Mouse (Mus musculus) skeletal muscle tissue, adult 2 months (tissue): ENCODE measurements around the gene Hnrnpa2b1.

ENCODE experiments used
- DNase-seq: peaks from one replicate; pipeline ENCODE4 v3.0.0-alpha.2; 2012; ENCODE audit warnings: low read depth, low spot score

Hnrnpa2b1 gene

GRCm38 (mm10) chr6:51470311-51471178, 851 bp upstream of the Hnrnpa2b1 start, which contains the start of gene Cbx3:
Gene Cbx3 (plus strand): TSS chr6:51470360.
- DNase-seq, result peak; percentile 32

- DNase-seq, result peak; percentile 77
Observed at GRCm38 (mm10) chr6:51468891-51469561, 668 bp downstream of the Hnrnpa2b1 start.

- DNase-seq, result no peak
Observed at GRCm38 (mm10) chr6:51467649-51468048, 2.0 kb downstream of the Hnrnpa2b1 start.

GRCm38 (mm10) chr6:51460363-51460762, 9.3 kb downstream of the Hnrnpa2b1 start:
- no peak for DNase-seq

- no peak for DNase-seq
Observed at GRCm38 (mm10) chr6:51460021-51460360, 9.7 kb downstream of the Hnrnpa2b1 start.

- no peak for DNase-seq
Observed at GRCm38 (mm10) chr6:51459313-51460020, 10.2 kb downstream of the Hnrnpa2b1 start.

GRCm38 (mm10) chr6:51458925-51459312, 10.8 kb downstream of the Hnrnpa2b1 start:
- no peak for DNase-seq

GRCm38 (mm10) chr6:51457770-51458387, 11.8 kb downstream of the Hnrnpa2b1 start:
- DNase-seq, result no peak

- DNase-seq, result no peak
Observed at GRCm38 (mm10) chr6:51457283-51457682, 12.4 kb downstream of the Hnrnpa2b1 start.

- DNase-seq, result no peak
Observed at GRCm38 (mm10) chr6:51456198-51456597, 13.5 kb downstream of the Hnrnpa2b1 start.

GRCm38 (mm10) chr6:51454949-51455348, 14.7 kb downstream of the Hnrnpa2b1 start:
- DNase-seq, result no peak

- DNase-seq, result no peak
Observed at GRCm38 (mm10) chr6:51452927-51453503, 16.7 kb downstream of the Hnrnpa2b1 start.

- no peak for DNase-seq
Observed at GRCm38 (mm10) chr6:51442191-51442835, 27.4 kb downstream of the Hnrnpa2b1 start.

- no peak for DNase-seq
Observed at GRCm38 (mm10) chr6:51438826-51439330, 30.8 kb downstream of the Hnrnpa2b1 start.

GRCm38 (mm10) chr6:51437665-51438064, 32.0 kb downstream of the Hnrnpa2b1 start:
- no peak for DNase-seq

- DNase-seq, result no peak
Observed at GRCm38 (mm10) chr6:51434270-51434669, 35.4 kb downstream of the Hnrnpa2b1 start.

- no peak for DNase-seq
Observed at GRCm38 (mm10) chr6:51432535-51433397, 36.9 kb downstream of the Hnrnpa2b1 start, which contains the start of gene Nfe2l3. Gene Nfe2l3 (plus strand): TSS chr6:51432670.

GRCm38 (mm10) chr6:51424537-51424936, 45.2 kb downstream of the Hnrnpa2b1 start:
- DNase-seq, result no peak

- no peak for DNase-seq
Observed at GRCm38 (mm10) chr6:51423466-51424122, 46.1 kb downstream of the Hnrnpa2b1 start.
